Mouse (Mus musculus): Measurements from ENCODE around the gene Pygm. TPM values are rescaled to one million over a fixed set of nuclear protein-coding genes. Genes with fewer than 3 reads are reported as not detected.

Gene Pygm
- total RNA-seq, 2 experiments from 2014 or later, result 81.8 to 113 TPM

DNA sequence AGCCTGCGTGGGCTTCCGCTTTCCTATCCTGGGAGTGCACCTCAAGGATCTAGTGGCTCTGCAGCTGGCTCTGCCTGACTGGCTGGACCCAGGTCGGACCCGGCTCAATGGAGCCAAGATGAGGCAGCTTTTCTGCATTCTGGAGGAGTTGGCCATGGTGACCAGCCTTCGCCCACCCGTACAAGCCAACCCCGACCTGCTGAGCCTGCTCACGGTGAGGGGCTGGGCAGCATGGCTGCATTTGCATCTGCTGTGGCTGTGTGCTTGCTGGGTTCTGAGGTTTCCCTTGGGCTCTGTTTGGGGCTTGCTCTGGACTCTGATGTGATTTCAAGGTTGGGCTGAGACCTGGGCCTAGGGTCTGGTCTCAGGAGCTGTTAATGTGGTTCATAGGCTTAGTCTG is 22.9 kb downstream of the Pygm start:
- DNase-seq (ENCODE audit: low spot score in 2 of 2), result no peak

DNA sequence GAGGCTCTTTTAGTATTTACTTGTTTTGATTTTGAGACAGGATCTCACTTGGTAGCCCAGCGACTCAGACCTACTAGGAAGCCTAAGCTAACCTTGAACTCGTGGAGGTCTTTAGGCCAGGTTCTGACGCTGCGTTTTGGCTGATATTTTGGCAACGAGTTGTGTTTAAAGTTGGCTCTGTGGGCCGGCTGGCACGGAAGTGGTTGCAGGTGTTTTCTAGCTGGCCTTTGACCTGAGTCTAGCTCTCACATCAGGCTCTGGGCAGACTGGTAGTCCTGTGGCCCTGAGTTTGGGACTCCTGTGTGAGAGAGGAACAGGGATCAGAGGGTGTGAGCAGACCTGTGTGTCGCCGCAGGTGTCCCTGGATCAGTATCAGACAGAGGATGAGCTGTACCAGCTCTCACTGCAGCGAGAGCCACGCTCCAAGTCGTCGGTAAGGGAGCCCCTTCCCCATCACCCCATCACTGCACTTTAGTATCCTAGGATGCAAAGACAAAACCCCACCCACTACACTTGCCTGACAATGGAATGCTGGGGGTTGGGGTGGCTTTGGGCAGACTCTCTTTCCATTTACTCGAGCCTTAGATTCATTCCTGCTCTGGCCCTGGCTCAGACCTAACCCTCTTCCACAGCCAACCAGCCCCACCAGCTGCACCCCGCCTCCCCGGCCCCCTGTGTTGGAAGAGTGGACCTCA is 23.8 kb downstream of the Pygm start:
- DNase-seq (ENCODE audit: low spot score in 2 of 2), result no peak

DNA sequence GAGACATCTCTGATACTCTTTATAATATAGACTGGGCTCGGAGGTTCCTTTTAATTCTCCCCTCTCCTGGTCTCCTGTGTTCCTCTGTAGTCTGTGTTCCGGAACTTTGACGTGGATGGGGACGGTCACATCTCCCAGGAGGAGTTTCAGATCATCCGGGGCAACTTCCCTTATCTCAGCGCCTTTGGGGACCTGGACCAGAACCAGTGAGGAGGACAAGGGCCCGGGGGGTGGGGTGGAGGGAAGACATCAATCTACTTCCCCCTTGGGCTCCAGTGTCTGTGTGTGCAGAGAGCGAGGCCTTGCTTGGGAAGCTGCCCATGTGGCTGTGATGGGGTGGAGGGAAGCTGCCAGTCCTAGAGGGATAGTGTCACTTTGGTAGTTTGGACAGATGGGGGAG is 24.6 kb downstream of the Pygm start:
- no peak for DNase-seq (ENCODE audit: low spot score in 2 of 2)

GRCm38 (mm10) chr19:6409176-6409575 is 25.0 kb downstream of the Pygm start:
- DNase-seq (ENCODE audit: low spot score in 2 of 2), result no peak

DNA sequence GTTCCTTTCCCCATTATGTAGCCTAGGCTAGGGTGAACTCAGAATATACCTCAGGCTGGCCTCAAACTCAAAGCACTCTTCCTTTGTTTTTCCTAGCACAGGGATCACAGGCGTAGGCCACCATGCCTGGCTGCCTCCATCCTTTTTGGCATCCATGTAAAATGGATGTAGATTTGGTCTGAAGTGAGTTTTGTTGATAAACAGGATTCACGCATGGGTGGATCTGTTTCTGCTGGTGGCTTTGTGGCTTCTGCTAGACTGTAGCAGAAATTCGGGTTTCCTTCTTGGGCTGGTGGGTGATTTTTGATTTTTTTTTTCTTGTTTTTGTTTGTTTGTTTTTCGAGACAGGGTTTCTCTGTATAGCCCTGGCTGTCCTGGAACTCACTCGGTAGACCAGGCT is 25.7 kb downstream of the Pygm start:
- no peak for DNase-seq (ENCODE audit: low spot score in 2 of 2)

GRCm38 (mm10) chr19:6412798-6413197 is 28.6 kb downstream of the Pygm start:
- no peak for DNase-seq (ENCODE audit: low spot score in 2 of 2)

GRCm38 (mm10) chr19:6415454-6415853 is 31.3 kb downstream of the Pygm start:
- DNase-seq (ENCODE audit: low spot score in 2 of 2), result no peak

- no peak for DNase-seq (ENCODE audit: low spot score in 2 of 2)
Observed at GRCm38 (mm10) chr19:6416124-6416770, 32.0 kb downstream of the Pygm start.

GRCm38 (mm10) chr19:6416894-6417761 is 32.9 kb downstream of the Pygm start:
- DNase-seq (ENCODE audit: low spot score in 2 of 2), result no peak

GRCm38 (mm10) chr19:6418233-6418879 is 34.2 kb downstream of the Pygm start, which contains the start of gene Nrxn2:
Nrxn2 (plus strand) TSS chr19:6418731.
- DNase-seq (ENCODE audit: low spot score in 2 of 2), result peak; percentile 56 to 65

DNA sequence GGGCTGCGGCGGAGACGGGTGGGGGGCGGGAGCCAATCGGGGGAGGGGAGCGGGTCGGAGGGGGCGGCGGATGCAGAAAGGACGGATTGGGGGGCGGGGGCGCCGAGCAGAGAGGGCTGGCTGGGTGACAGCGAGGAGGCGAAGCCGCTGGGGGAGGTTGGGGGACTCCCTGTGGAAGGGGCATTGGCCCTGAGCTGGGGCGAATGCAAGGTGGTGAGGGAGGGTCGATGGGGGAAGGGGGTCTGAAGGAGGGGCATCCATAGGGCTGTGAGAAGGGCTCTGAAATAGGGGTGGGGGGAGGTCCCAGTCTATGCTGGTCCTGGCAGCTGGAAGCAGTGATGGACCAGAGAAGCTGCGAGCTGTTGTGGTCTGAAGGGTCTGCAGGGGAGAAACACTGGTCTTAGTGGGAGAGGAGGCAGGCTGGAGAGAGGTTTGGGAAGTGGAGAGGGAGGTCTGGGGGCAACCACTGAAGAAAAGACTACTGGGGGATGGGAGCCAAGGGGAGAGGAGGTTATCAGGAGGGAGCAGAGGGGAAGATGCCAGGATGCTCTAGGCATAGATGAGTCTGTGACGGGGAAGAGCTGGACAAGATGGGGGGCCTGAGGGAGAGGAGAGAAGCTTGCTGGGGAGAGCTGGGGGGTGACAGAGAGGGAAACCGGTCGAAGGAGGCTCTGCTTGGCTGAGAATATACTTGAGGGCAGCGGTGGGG is 34.9 kb downstream of the Pygm start:
- DNase-seq (ENCODE audit: low spot score in 2 of 2), result no peak

- DNase-seq (ENCODE audit: low spot score in 2 of 2), result no peak
Observed at GRCm38 (mm10) chr19:6419805-6420310, 35.7 kb downstream of the Pygm start.

- no peak for DNase-seq (ENCODE audit: low spot score in 2 of 2)
Observed at GRCm38 (mm10) chr19:6420481-6421210, 36.4 kb downstream of the Pygm start.

DNA sequence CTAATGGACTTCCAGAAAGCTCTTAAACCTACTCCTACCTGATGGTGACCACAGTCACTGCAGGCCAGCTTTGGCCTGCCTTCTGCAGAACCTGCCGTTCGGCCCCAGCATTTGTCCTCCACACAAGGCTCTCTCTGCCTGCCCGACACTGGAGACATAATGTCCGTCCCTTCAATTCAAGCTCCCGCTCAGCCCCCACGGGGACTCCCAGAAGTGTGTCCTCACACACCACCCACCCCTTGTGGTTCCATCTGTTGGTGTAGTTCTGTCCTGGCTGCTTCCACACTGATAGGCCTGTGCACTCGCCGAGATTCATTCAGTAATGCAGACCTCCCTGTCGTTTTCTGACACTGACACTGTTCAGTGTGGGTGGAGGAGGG is 37.0 kb downstream of the Pygm start:
- DNase-seq (ENCODE audit: low spot score in 2 of 2), result no peak

DNA sequence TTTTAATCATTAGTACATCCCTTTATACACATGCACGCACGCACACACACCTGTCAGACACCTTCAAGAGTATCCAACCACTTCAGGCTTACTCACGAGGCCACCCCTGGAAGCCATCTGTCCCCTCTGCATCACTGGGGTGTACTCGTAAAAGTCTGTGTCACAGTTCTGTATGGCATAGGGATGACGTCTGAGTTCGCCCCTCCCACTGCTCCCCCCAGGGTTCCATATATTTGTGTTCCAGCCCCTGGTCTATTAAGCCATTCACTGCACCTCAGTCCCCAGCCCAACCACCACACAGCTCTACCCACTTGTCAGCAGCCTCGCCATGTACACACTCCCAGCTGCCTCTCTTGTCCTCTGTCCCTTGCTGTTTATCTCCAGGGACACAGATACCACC is 37.8 kb downstream of the Pygm start:
- DNase-seq (ENCODE audit: low spot score in 2 of 2), result no peak

GRCm38 (mm10) chr19:6423241-6423640 is 39.0 kb downstream of the Pygm start:
- DNase-seq (ENCODE audit: low spot score in 2 of 2), result no peak

DNA sequence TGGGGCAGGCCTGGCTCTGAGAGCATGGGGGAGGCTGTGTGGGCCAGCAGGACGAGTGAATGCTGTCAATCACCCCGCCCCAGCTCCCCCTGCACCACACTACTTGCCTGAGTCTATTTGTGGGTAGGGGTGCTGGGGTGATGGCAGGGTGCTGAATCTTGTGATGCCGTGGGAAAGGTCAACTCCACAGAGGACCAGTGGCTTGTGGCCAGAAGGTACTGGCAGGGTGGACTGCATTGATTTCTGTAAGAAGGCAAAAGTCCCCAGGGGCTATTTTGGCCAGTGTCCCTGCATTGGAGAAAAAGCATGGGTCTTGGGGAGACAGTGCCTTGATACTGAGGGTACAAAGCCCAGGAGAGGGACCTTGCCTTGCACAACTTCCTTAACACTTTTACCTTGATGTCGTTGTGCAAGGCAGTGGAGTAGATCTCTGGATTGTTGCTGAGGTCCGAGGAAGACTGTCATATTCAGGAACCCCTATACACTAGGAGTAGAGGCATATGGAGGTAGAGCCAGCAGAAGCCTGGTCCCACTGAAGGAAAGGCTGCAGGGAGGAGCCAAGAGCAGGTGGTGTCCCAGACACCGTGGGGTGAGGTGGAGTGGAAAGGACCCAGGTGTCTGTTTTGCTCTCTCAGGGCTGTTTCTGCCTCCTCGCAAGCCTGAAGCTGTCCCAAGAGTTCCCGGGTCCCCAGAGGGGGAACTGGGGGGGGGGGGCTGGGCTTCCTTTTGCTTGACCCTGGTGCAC is 40.1 kb downstream of the Pygm start:
- no peak for DNase-seq (ENCODE audit: low spot score in 2 of 2)

DNA sequence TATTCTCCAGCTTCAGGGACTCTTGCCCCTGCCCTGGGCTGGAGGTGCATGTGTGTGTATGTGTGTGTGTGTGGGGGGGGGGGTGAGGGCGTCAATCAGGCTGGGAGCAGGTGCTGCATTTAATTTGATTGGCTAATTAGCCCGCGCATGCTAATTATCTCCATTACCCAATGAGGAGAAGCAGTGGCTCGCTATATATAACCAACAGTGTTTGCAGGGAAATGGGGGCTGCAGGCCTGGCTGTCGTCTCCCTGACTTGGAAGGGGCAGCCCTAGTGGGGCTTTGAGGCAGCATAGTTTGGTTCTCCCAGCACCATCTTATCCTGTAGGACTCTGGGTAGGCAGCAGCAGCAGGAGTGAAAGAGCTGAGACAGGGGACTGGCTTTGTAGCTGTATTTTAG is 41.4 kb downstream of the Pygm start:
- DNase-seq (ENCODE audit: low spot score in 2 of 2), result no peak
